Mouse (Mus musculus) kidney, adult 2 months (tissue): ENCODE results near the gene St8sia1. TPM values are rescaled to one million over a fixed set of nuclear protein-coding genes. Genes with fewer than 3 reads are reported as not detected.

ENCODE experiments used
- DNase-seq: peaks from one replicate; pipeline ENCODE4 v3.0.0; 2021
- H3K27ac ChIP-seq: fragments of 200-500 bp; 2 replicates; pipeline ENCODE4 v1.5.1; 2012; ENCODE audit warnings: low read depth, low read length, control low read depth, inconsistent platforms; ENCODE audit not compliant: insufficient read depth
- H3K27me3 ChIP-seq: fragments of 200-500 bp; replicated peaks from 2 replicates; pipeline ENCODE4 v1.6.1; 2012; ENCODE audit warnings: mild to moderate bottlenecking, moderate library complexity, low read length, inconsistent platforms; ENCODE audit not compliant: control insufficient read depth, insufficient read depth
- H3K36me3 ChIP-seq: fragments of 200-500 bp; 2 replicates; pipeline ENCODE4 v1.6.1; 2012; ENCODE audit warnings: mild to moderate bottlenecking, moderate library complexity, low read length, inconsistent platforms; ENCODE audit not compliant: control insufficient read depth, insufficient read depth
- H3K4me1 ChIP-seq: fragments of 200-500 bp; 2 replicates; pipeline ENCODE4 v1.6.1; 2011; ENCODE audit warnings: low read length; ENCODE audit not compliant: control insufficient read depth, insufficient read depth
- H3K4me3 ChIP-seq: fragments of 200-500 bp; 2 replicates; pipeline ENCODE4 v1.5.1; 2011; ENCODE audit warnings: mild to moderate bottlenecking, low read depth, low read length, control low read depth; ENCODE audit not compliant: insufficient read depth
- CTCF ChIP-seq: fragments of 200-500 bp; conservative IDR thresholded peaks from 2 replicates; pipeline ENCODE4 v1.5.1; 2011; ENCODE audit warnings: low read depth, mild to moderate bottlenecking, control low read depth, low read length, moderate library complexity, mixed read lengths; ENCODE audit not compliant: insufficient read depth, insufficient read length
- POLR2A ChIP-seq: fragments of 200-500 bp; IDR thresholded peaks from one replicate; pipeline ENCODE4 v1.6.1; 2011; ENCODE audit warnings: low read depth, low read length, control low read depth
- WGBS: fragments of 180-500 bp; shearing (Covaris S2); methylation state at CpG from one replicate; pipeline ENCODE4 v1.1.7; 2018; 5-methylcytosine and 5-hydroxymethylcytosine counted together
- polyA plus RNA-seq: library from polyadenylated mRNA; depleted of rRNA; stranded (reverse); fragments of >200 nt; gene quantifications from 2 replicates; pipeline ENCODE4 v1.2.3, GENCODE M21; 2012

The St8sia1 gene
- polyA plus RNA-seq, 1 experiment, result 14.3 TPM

- DNase-seq, result no peak
- no peaks in the 10 kb centered on the region for H3K36me3 ChIP-seq
- 46% methylated on average over 6 of the region's 6 CpGs for WGBS
- no peaks in the 10 kb centered on the region for H3K27me3 ChIP-seq
- H3K4me3 ChIP-seq, result no peak overlapping the region
- TF ChIP-seq POLR2A (no peak), CTCF (no peak)
- H3K4me1 ChIP-seq, result no peaks in the 10 kb centered on the region
- H3K27ac ChIP-seq, result no peak overlapping the region
Observed at GRCm38 (mm10) chr6:142809373-142810098, 154.7 kb downstream of the St8sia1 start.

GRCm38 (mm10) chr6:142806326-142806725 lies 157.9 kb downstream of the St8sia1 start:
- no peak overlapping the region for H3K27ac ChIP-seq
- WGBS, result 68% methylated on average over 4 of the region's 4 CpGs
- no peak overlapping the region for H3K4me3 ChIP-seq
- TF ChIP-seq POLR2A, result no peak
- TF ChIP-seq CTCF, result no peak
- no peaks in the 10 kb centered on the region for H3K4me1 ChIP-seq
- no peaks in the 10 kb centered on the region for H3K27me3 ChIP-seq
- no peak for DNase-seq
- no peaks in the 10 kb centered on the region for H3K36me3 ChIP-seq

GRCm38 (mm10) chr6:142804402-142804801 lies 159.8 kb downstream of the St8sia1 start, which contains the start of gene Sult6b2:
Gene Sult6b2 (minus strand): TSS chr6:142804502.
- H3K4me1 ChIP-seq, result no peaks in the 10 kb centered on the region
- H3K27me3 ChIP-seq, result no peaks in the 10 kb centered on the region
- H3K4me3 ChIP-seq, result no peak within 1 kb of the TSS
- H3K36me3 ChIP-seq, result no peaks in the 10 kb centered on the region
- no peak for DNase-seq
- no peak for TF ChIP-seq CTCF
- TF ChIP-seq POLR2A, result no peak
- no peak within 1 kb of the TSS for H3K27ac ChIP-seq

GRCm38 (mm10) chr6:142802617-142803525 lies 161.4 kb downstream of the St8sia1 start:
- no peak for TF ChIP-seq CTCF
- no peak for TF ChIP-seq POLR2A
- H3K36me3 ChIP-seq, result no peaks in the 10 kb centered on the region
- H3K4me1 ChIP-seq, result no peaks in the 10 kb centered on the region
- DNase-seq, result peak; percentile 14
- 31% methylated on average over 11 of the region's 11 CpGs for whole genome bisulfite sequencing
- H3K27me3 ChIP-seq, result no peaks in the 10 kb centered on the region
- H3K4me3 ChIP-seq, result no peak overlapping the region
- no peak overlapping the region for H3K27ac ChIP-seq

- Histone ChIP-seq H3K27ac (no peak overlapping the region), H3K4me3 (no peak overlapping the region), H3K27me3 (no peaks in the 10 kb centered on the region), H3K4me1 (no peaks in the 10 kb centered on the region), H3K36me3 (no peaks in the 10 kb centered on the region)
- WGBS, result 73% methylated on average over 5 of the region's 5 CpGs
- no peak for TF ChIP-seq POLR2A
- TF ChIP-seq CTCF, result no peak
- DNase-seq, result no peak
Observed at GRCm38 (mm10) chr6:142801687-142802086, 162.6 kb downstream of the St8sia1 start.

GRCm38 (mm10) chr6:142799704-142800374 lies 164.4 kb downstream of the St8sia1 start:
- Histone ChIP-seq H3K27me3 (no peaks in the 10 kb centered on the region), H3K27ac (no peak overlapping the region), H3K4me3 (no peak overlapping the region), H3K4me1 (no peaks in the 10 kb centered on the region), H3K36me3 (no peaks in the 10 kb centered on the region)
- DNase-seq, result no peak
- TF ChIP-seq POLR2A (no peak), CTCF (no peak)
- WGBS, result 69% methylated on average over 7 of the region's 7 CpGs

- Histone ChIP-seq H3K36me3 (no peaks in the 10 kb centered on the region), H3K4me3 (no peak overlapping the region), H3K27ac (no peak overlapping the region), H3K27me3 (no peaks in the 10 kb centered on the region), H3K4me1 (no peaks in the 10 kb centered on the region)
- TF ChIP-seq POLR2A (no peak), CTCF (no peak)
- WGBS, result 80% methylated on average over 9 of the region's 9 CpGs
- no peak for DNase-seq
Observed at GRCm38 (mm10) chr6:142798837-142799236, 165.4 kb downstream of the St8sia1 start.
